Mouse (Mus musculus) kidney, postnatal 4 days (tissue): Measurements from ENCODE around the gene Olfr1200.

Experiments
- DNase-seq, 2 experiments: peaks; one replicate each; pipeline ENCODE4 v3.0.0; 2021; ENCODE audit warnings: mixed read lengths in 2 of 2

Gene Olfr1200

DNA sequence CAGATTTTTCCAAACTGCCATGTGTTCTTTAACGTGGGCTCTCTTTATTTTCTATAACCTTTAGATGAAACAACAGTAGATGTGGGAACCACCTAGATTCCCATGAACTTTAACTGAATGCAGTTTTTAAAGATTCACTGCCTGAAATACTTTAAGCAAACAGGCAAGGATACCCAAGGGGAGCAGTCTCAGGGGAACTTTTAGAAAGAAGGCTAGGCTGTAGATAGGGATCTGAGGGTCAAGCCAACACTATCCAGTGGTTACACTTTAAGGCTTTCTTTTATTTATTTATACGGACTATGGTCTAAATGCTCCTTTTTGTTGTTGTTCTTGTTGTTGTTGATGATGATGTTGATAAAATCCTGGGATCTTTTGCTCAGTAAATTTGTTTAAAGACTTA is at the start of gene Olfr1200:
Gene Olfr1200 (minus strand): TSS at position 101 of the 400 bp plus-strand sequence.
- DNase-seq, result no peak

DNA sequence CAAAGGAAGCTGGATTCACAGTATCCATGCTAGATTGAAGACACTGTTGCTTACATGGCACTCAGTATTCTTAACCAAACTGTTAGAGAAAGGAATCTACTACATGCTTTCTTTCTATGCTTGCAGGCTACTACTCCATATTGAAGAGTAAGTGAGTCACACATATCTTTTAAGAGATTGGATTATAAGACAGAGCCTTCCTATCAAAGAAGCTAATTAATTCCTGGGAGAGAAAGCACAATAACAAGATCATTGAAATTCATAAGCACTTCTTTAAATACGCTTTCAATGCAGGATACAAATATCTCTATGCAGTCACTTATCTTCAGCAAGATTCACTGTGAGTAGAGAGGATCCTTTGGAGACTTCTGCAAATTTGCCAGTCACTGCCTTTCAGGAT is 43.9 kb upstream of the Olfr1200 start, which contains the start of gene Olfr1202:
Gene Olfr1202 (plus strand): TSS at position 301 of the 400 bp plus-strand sequence.
- no peak for DNase-seq

GRCm38 (mm10) chr2:88792736-88793135 is 22.4 kb upstream of the Olfr1200 start, which contains the start of gene Olfr1201:
Gene Olfr1201 (plus strand): TSS chr2:88793036.
- no peak for DNase-seq

DNA sequence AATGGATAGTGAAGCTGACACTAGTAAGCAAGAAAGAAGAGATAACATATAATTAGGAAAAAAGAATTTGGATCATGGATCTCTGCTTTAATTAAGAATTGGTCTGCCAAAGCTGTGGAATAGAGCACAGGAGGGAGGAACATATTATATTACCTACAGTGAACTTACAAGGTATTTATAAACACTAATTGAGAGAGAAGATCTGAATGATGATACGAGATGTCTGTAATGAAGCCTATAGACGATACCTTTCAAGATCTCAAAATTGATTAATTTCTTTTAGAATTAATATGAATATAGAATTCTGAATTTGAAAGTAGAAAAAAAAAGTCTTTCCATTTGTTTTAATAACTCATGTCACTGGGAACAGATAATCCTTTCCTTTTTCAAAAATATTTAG is 9.9 kb downstream of the Olfr1200 start, which contains the start of gene Olfr1199:
Gene Olfr1199 (minus strand): TSS at position 101 of the 400 bp plus-strand sequence.
- DNase-seq, result no peak

DNA sequence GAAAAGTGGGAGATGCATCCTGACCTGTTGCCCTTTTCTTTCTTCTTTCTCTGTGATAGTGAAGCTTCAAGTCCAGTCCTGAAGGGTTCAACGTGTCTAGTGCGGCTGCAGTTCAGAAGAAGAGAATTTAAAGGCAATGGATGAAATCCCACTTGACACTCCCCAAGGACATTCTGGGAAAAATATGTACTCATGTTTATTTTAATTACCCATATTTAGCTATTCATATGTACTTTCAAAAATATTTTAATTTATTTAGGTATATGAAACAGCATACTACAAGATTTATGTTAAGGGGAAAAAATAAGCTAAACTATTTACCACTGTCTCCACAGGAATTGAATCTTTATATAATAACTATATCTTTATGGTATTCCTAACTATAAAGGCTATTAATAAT is 19.0 kb downstream of the Olfr1200 start, which contains the start of gene Olfr1198:
Gene Olfr1198 (minus strand): TSS at position 101 of the 400 bp plus-strand sequence.
- no peak for DNase-seq

- no peak for DNase-seq
Measured at GRCm38 (mm10) chr2:88743379-88743778, 26.9 kb downstream of the Olfr1200 start.

DNA sequence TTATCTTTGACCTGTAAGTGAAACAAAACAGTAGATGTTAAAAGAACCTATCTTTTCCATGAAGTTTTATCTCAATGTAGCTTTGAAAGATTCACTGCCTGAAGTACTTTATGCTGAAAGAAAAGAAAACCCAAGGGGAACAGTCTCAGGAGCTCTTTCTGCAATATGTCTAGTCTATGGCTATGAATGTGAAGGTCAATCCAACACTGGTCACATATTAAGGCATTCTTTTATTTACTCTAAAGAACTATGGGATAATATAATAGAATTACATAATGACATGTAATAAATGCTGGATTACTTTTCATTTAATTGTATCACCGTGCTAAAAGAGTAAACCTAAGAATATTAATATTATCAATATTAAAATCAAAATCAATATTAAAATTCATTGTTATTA is 38.0 kb downstream of the Olfr1200 start, which contains the start of gene Olfr1197:
Gene Olfr1197 (minus strand): TSS at position 101 of the 400 bp plus-strand sequence.
- no peak for DNase-seq
